Mouse (Mus musculus) bone marrow macrophage, adult 2 months (primary cell): ENCODE results near the gene Prkn. TPM values are rescaled to one million over a fixed set of nuclear protein-coding genes. Genes with fewer than 3 reads are reported as not detected.

Experiments
- H3K27ac ChIP-seq: 2 replicates; pipeline ENCODE4 v1.5.1; 2012; ENCODE audit warnings: low read depth, low read length; ENCODE audit not compliant: insufficient read depth
- H3K4me1 ChIP-seq: 2 replicates; pipeline ENCODE4 v1.6.1; 2012; ENCODE audit warnings: low read length; ENCODE audit not compliant: control insufficient read depth, insufficient read depth
- H3K4me3 ChIP-seq: 2 replicates; pipeline ENCODE4 v1.5.1; 2012; ENCODE audit warnings: mild to moderate bottlenecking, low read length, moderate library complexity; ENCODE audit not compliant: insufficient read depth
- CTCF ChIP-seq: IDR thresholded peaks from 2 replicates; pipeline ENCODE4 v1.5.1; 2012; ENCODE audit warnings: low read depth, mild to moderate bottlenecking, low read length, moderate library complexity
- POLR2A ChIP-seq: IDR thresholded peaks from 2 replicates; pipeline ENCODE4 v1.6.1; 2012; ENCODE audit warnings: mild to moderate bottlenecking, low read depth, low read length, borderline replicate concordance
- polyA plus RNA-seq: library from polyadenylated mRNA; stranded (reverse); fragments of >200 nt; gene quantifications from 2 replicates; pipeline ENCODE4 v1.2.4, GENCODE M21; 2012; ENCODE audit not compliant: missing spikeins, insufficient read depth, insufficient read length

The Prkn gene
- polyA plus RNA-seq, 1 experiment = 9.9 TPM

- H3K4me1 ChIP-seq = no peaks in the 10 kb centered on the region
- TF ChIP-seq POLR2A = no peak
- TF ChIP-seq CTCF = no peak
Observed at GRCm38 (mm10) chr17:11414288-11414687, 574.1 kb downstream of the Prkn start.

DNA sequence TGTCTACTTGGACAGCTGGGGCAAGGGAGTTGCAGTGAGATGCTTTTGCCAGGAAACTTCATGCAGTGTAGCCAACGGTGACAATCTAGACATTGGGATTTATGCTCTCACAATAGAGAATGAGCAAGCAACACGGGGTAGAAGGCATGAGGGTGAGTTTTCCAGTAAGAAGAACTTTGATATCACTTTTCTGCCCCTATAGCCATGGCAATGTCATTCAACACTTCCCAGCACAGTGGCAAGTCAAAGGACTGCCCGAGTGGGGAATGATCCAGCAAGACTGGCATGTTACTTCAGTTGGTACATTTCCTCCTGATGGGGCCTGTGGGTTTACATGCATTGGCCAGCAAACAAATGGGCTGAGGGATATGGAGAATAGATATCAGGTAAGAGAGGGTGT is 577.0 kb downstream of the Prkn start:
- TF ChIP-seq POLR2A = no peak
- no peak for TF ChIP-seq CTCF
- Histone ChIP-seq H3K4me3 (no peak overlapping the region), H3K27ac (no peak overlapping the region), H3K4me1 (no peaks in the 10 kb centered on the region)

More at GRCm38 (mm10) chr17:11414288-11414687, 574.1 kb downstream of the Prkn start:
- Histone ChIP-seq H3K27ac (no peak overlapping the region), H3K4me3 (no peak overlapping the region)

GRCm38 (mm10) chr17:11419484-11419883 is 579.3 kb downstream of the Prkn start:
- Histone ChIP-seq H3K27ac (no peak overlapping the region), H3K4me3 (no peak overlapping the region), H3K4me1 (no peaks in the 10 kb centered on the region)
- TF ChIP-seq CTCF = no peak
- TF ChIP-seq POLR2A = no peak

DNA sequence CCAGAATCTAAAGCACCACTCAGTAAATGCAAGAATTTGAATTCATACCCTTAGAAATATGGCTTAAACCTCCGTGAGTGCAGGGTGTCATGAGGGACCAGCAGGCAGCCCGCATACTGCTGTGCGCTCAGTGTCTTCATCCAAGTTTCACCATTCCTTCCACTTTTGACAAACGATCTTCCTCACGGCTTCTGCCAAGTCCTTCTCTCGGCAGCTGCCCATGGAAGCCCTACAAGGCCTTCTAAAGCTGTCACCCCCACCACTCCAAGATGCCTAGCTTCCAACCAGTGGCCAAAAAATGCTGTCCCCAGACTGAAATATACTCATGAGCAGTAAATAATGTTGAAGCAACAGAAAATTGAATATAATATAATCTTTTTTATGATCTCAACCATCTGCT is 580.7 kb downstream of the Prkn start:
- H3K4me3 ChIP-seq = no peak overlapping the region
- TF ChIP-seq CTCF (no peak), POLR2A (no peak)
- no peaks in the 10 kb centered on the region for H3K4me1 ChIP-seq
- H3K27ac ChIP-seq = no peak overlapping the region

DNA sequence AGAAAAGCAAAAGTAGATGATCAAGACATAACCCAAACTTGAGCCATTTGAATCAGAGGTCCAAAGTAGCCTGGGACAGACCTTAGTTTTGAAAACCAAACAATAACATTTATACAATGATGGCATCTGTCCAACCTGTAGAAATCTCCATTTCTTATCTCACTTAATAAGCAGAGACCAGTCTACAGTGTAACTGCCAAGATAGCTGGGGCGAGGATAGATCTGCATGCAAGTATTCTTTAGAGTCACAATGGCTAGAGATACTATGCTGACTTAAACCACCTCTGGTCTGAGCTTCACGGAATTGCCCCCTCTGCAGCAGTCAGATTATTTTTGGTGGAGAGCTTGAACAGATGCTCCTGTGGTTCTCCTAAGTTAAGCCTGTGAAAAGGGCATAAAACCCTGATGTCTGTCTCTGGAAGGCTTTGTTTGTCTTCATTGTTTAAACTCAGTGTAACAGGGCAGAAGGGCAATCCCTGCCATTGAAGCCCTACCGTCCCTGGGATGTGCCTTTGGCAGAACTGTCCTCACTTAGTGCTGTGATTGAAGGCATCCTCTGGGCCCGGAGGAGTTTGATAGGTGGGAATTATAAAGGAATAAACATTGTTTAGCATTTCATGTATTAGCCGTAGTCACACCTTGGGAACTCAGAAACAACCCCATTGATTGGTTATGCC is 581.2 kb downstream of the Prkn start:
- Histone ChIP-seq H3K4me3 (no peak overlapping the region), H3K4me1 (no peaks in the 10 kb centered on the region), H3K27ac (no peak overlapping the region)
- no peak for TF ChIP-seq POLR2A
- no peak for TF ChIP-seq CTCF

- no peak overlapping the region for H3K4me3 ChIP-seq
- TF ChIP-seq CTCF = no peak
- TF ChIP-seq POLR2A = no peak
- no peak overlapping the region for H3K27ac ChIP-seq
- H3K4me1 ChIP-seq = no peaks in the 10 kb centered on the region
Observed at GRCm38 (mm10) chr17:11431323-11431722, 591.1 kb downstream of the Prkn start.

- no peaks in the 10 kb centered on the region for H3K4me1 ChIP-seq
- TF ChIP-seq POLR2A = no peak
- no peak for TF ChIP-seq CTCF
- H3K27ac ChIP-seq = no peak overlapping the region
- H3K4me3 ChIP-seq = no peak overlapping the region
Observed at GRCm38 (mm10) chr17:11432593-11432992, 592.4 kb downstream of the Prkn start.

DNA sequence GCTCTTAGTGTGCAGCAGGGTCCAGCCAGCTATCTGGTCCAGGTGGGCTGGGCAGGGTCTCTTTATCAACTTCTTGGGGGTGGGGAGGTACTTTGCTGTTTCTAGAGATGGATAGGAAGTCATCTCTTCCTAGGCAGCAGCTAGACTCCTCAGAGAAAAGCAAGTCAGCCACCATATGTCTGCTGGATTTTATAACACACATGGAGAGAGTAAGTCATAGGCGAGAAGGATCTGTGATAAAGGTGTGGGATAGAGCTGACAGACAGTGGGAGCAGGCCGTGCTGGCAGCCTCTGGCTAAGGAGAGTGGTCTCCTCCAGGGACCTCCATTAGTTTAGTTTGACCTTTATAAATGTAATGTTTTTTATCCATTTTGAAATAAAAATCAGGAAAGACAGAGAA is 622.5 kb downstream of the Prkn start:
- TF ChIP-seq CTCF (no peak), POLR2A (no peak)
- H3K4me1 ChIP-seq = no peaks in the 10 kb centered on the region
- H3K4me3 ChIP-seq = no peak overlapping the region
- no peak overlapping the region for H3K27ac ChIP-seq

GRCm38 (mm10) chr17:11466095-11466494 is 625.9 kb downstream of the Prkn start:
- TF ChIP-seq POLR2A (no peak), CTCF (no peak)
- no peak overlapping the region for H3K4me3 ChIP-seq

DNA sequence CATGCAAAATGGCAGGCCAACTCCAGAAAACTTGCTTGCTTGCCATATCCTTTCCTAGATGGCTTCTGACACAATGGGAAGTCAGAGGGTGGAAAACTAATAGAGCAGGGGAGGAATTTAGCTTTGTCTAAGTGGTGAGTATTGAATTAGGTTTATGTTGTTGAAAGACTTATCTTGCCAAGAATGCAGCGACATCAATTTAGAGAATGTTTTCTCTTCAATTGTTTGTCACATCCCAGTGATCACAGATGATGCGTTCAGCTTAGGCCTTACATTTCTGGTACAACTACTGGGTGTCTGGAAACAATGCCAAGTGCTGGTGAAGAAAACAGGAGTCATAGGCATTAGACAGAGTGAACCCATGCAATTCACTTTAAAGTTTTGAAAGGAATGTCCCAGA is 628.4 kb downstream of the Prkn start:
- no peak for TF ChIP-seq CTCF
- no peak for TF ChIP-seq POLR2A
- Histone ChIP-seq H3K4me3 (no peak overlapping the region), H3K4me1 (no peaks in the 10 kb centered on the region), H3K27ac (no peak overlapping the region)

More at GRCm38 (mm10) chr17:11466095-11466494, 625.9 kb downstream of the Prkn start:
- Histone ChIP-seq H3K27ac (no peak overlapping the region), H3K4me1 (no peaks in the 10 kb centered on the region)

- Histone ChIP-seq H3K4me3 (no peak overlapping the region), H3K27ac (no peak overlapping the region), H3K4me1 (peaks cover 5% of the 10 kb centered on the region; the same call in 1 of the 2 replicates)
- no peak for TF ChIP-seq POLR2A
- TF ChIP-seq CTCF = no peak
Observed at GRCm38 (mm10) chr17:11483032-11483431, 642.8 kb downstream of the Prkn start.
